Mouse (Mus musculus): ENCODE data around the gene Kif18b.

DNA sequence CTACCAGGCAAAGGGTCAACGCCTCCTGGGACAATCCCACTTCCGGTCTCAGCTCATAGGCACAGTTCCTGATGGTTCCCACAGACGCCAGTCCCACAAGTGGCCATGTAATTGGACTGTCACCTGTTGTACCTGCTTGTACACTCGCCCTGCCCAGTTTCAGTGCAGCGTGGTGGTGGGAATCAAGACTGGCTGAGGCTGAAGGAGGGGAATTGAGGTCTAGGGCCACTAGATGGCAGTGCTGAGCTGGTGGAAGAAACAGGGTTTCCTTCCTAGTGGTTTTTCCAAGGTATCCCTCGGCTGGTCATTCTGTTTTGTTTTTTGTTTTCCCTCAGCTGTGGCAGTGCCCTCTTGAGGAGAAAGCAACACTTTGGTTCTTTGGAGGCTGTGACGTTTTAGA is 24.2 kb downstream of the Kif18b start, which contains the start of gene Gfap:
- TF ChIP-seq EP300 (IDR thresholded peaks at IDR 0.05; ENCODE audit: insufficient read depth, low read depth, low read length) (no peak), CTCF (IDR thresholded peaks at IDR 0.05; ENCODE audit: low read depth, low read length) (peak; percentile 93), POLR2A (IDR thresholded peaks at IDR 0.05; ENCODE audit: insufficient read depth, low read length) (no peak)
